ENCODE assay signal across 14 mouse cellular contexts in genomic region chr4:55808501-55808900, GRCm38 (mm10).
DNase-seq lines count a peak whose midpoint lies in the region.
"Had no signal": no experiment of that assay in that cellular context is flagged by ENCODE, and none has a peak within 500 bp of the region (broad histone marks: within the 10 kb centered on the region; RNA-seq: fewer than 3 reads in every experiment).

No protein-coding gene starts in this region.

- peak; percentile 45 to 73 for DNase-seq in cerebellum, postnatal 10 days
- DNase-seq in cerebellum, adult 11-12 months: no peak
- DNase-seq in heart, postnatal 10 days: peak; percentile 18 to 19
- no peak for DNase-seq in heart, adult 9 months (ENCODE audit: low spot score in 2 of 2)
- DNase-seq in right cerebral cortex, postnatal 10 days (ENCODE audit: low spot score in 2 of 2): peak; percentile 37 to 51
- no peak for DNase-seq in right cerebral cortex, postnatal 25 days
- DNase-seq in urinary bladder, postnatal 4 days (ENCODE audit: low spot score in 2 of 2): no peak
- DNase-seq: cerebellum, postnatal 36 days; kidney, adult 8-10 months; kidney, postnatal 25 days; lung, adult 2 months; lung, postnatal 4 days; spleen, adult 18-20 months; thymus, postnatal 25 days had no signal

- intact Hi-C loops in heart, postnatal 10 days (cut with DNase I): no loop called here

Comparison
In these comparisons a context has a peak if more than half of its experiments do, and no peak if none do; other contexts are left out.
1. DNase-seq: peak in cerebellum, postnatal 10 days (2 of 2), heart, postnatal 10 days (2 of 2) and right cerebral cortex, postnatal 10 days (2 of 2); none in cerebellum, adult 11-12 months (single experiment), heart, adult 9 months (0 of 2), right cerebral cortex, postnatal 25 days (single experiment) and urinary bladder, postnatal 4 days (0 of 2).